Mouse (Mus musculus): ENCODE results near the gene Disp2. TPM values are rescaled to one million over a fixed set of nuclear protein-coding genes. Genes with fewer than 3 reads are reported as not detected.

Disp2 gene
- polyA plus RNA-seq, 1 experiment: 0.06 TPM

GRCm38 (mm10) chr2:118764875-118765274 is 14.6 kb upstream of the Disp2 start:
- Histone ChIP-seq H3K27me3 (replicated peaks) (peaks cover 14% of the 10 kb centered on the region), H3K4me1 (peaks cover 74% of the 10 kb centered on the region), H3K9me3 (peaks cover 5% of the 10 kb centered on the region), H3K4me3 (replicated peaks) (no peak overlapping the region), H3K36me3 (replicated peaks; ENCODE audit: low read length) (peaks cover 19% of the 10 kb centered on the region)
- TF ChIP-seq GATA1 (IDR thresholded peaks at IDR 0.05; ENCODE audit: borderline replicate concordance, low read length) (no peak), FLI1 (IDR thresholded peaks at IDR 0.05; ENCODE audit: low read length) (no peak)

GRCm38 (mm10) chr2:118766041-118767033 is 13.2 kb upstream of the Disp2 start:
- peaks cover 5% of the 10 kb centered on the region for H3K9me3 ChIP-seq
- H3K27me3 ChIP-seq (replicated peaks): peaks cover 14% of the 10 kb centered on the region
- no peak overlapping the region for H3K4me3 ChIP-seq (replicated peaks)
- TF ChIP-seq FLI1 (IDR thresholded peaks at IDR 0.05; ENCODE audit: low read length): no peak
- no peak for TF ChIP-seq GATA1 (IDR thresholded peaks at IDR 0.05; ENCODE audit: borderline replicate concordance, low read length)
- H3K36me3 ChIP-seq (replicated peaks; ENCODE audit: low read length): peaks cover 5% of the 10 kb centered on the region
- H3K4me1 ChIP-seq: peaks cover 59% of the 10 kb centered on the region

GRCm38 (mm10) chr2:118772158-118772874 is 7.2 kb upstream of the Disp2 start, which contains the start of gene Phgr1:
TSS of gene Phgr1 (plus strand) at chr2:118772769.
- no peaks in the 10 kb centered on the region for H3K36me3 ChIP-seq (replicated peaks; ENCODE audit: low read length)
- peaks cover 5% of the 10 kb centered on the region for H3K9me3 ChIP-seq
- H3K4me3 ChIP-seq (replicated peaks): no peak within 1 kb of the TSS
- no peak for TF ChIP-seq FLI1 (IDR thresholded peaks at IDR 0.05; ENCODE audit: low read length)
- TF ChIP-seq GATA1 (IDR thresholded peaks at IDR 0.05; ENCODE audit: borderline replicate concordance, low read length): no peak
- H3K27me3 ChIP-seq (replicated peaks): peaks cover 45% of the 10 kb centered on the region
- peaks cover 16% of the 10 kb centered on the region for H3K4me1 ChIP-seq

- no peak for TF ChIP-seq GATA1 (IDR thresholded peaks at IDR 0.05; ENCODE audit: borderline replicate concordance, low read length)
- TF ChIP-seq FLI1 (IDR thresholded peaks at IDR 0.05; ENCODE audit: low read length): no peak
- Histone ChIP-seq H3K4me1 (peaks cover 23% of the 10 kb centered on the region), H3K9me3 (no peaks in the 10 kb centered on the region), H3K27me3 (replicated peaks) (peaks cover 45% of the 10 kb centered on the region), H3K4me3 (replicated peaks) (no peak overlapping the region), H3K36me3 (replicated peaks; ENCODE audit: low read length) (no peaks in the 10 kb centered on the region)
Measured at GRCm38 (mm10) chr2:118774536-118774935, 5.0 kb upstream of the Disp2 start.

- Histone ChIP-seq H3K9me3 (no peaks in the 10 kb centered on the region), H3K4me3 (replicated peaks) (no peak overlapping the region), H3K36me3 (replicated peaks; ENCODE audit: low read length) (no peaks in the 10 kb centered on the region), H3K4me1 (peaks cover 31% of the 10 kb centered on the region), H3K27me3 (replicated peaks) (peaks cover 47% of the 10 kb centered on the region)
- no peak for TF ChIP-seq GATA1 (IDR thresholded peaks at IDR 0.05; ENCODE audit: borderline replicate concordance, low read length)
- TF ChIP-seq FLI1 (IDR thresholded peaks at IDR 0.05; ENCODE audit: low read length): no peak
Measured at GRCm38 (mm10) chr2:118775396-118775795, 4.1 kb upstream of the Disp2 start.

- no peak for TF ChIP-seq FLI1 (IDR thresholded peaks at IDR 0.05; ENCODE audit: low read length)
- TF ChIP-seq GATA1 (IDR thresholded peaks at IDR 0.05; ENCODE audit: borderline replicate concordance, low read length): no peak
- Histone ChIP-seq H3K4me3 (replicated peaks) (no peak overlapping the region), H3K36me3 (replicated peaks; ENCODE audit: low read length) (no peaks in the 10 kb centered on the region), H3K4me1 (peaks cover 31% of the 10 kb centered on the region), H3K9me3 (no peaks in the 10 kb centered on the region), H3K27me3 (replicated peaks) (peaks cover 50% of the 10 kb centered on the region)
Measured at GRCm38 (mm10) chr2:118775846-118776245, 3.7 kb upstream of the Disp2 start.

GRCm38 (mm10) chr2:118776295-118776694 is 3.2 kb upstream of the Disp2 start:
- H3K27me3 ChIP-seq (replicated peaks): peaks cover 54% of the 10 kb centered on the region
- no peaks in the 10 kb centered on the region for H3K36me3 ChIP-seq (replicated peaks; ENCODE audit: low read length)
- H3K4me1 ChIP-seq: peaks cover 31% of the 10 kb centered on the region
- no peaks in the 10 kb centered on the region for H3K9me3 ChIP-seq
- no peak overlapping the region for H3K4me3 ChIP-seq (replicated peaks)
- no peak for TF ChIP-seq GATA1 (IDR thresholded peaks at IDR 0.05; ENCODE audit: borderline replicate concordance, low read length)

- Histone ChIP-seq H3K4me3 (replicated peaks) (no peak overlapping the region), H3K4me1 (peaks cover 31% of the 10 kb centered on the region), H3K9me3 (no peaks in the 10 kb centered on the region), H3K36me3 (replicated peaks; ENCODE audit: low read length) (no peaks in the 10 kb centered on the region), H3K27me3 (replicated peaks) (peaks cover 56% of the 10 kb centered on the region)
- TF ChIP-seq GATA1 (IDR thresholded peaks at IDR 0.05; ENCODE audit: borderline replicate concordance, low read length) (no peak), FLI1 (IDR thresholded peaks at IDR 0.05; ENCODE audit: low read length) (no peak)
Measured at GRCm38 (mm10) chr2:118778418-118778817, 1.1 kb upstream of the Disp2 start.

GRCm38 (mm10) chr2:118779065-118779464 is 454 bp upstream of the Disp2 start:
- no peak for TF ChIP-seq FLI1 (IDR thresholded peaks at IDR 0.05; ENCODE audit: low read length)
- TF ChIP-seq GATA1 (IDR thresholded peaks at IDR 0.05; ENCODE audit: borderline replicate concordance, low read length): no peak
- Histone ChIP-seq H3K36me3 (replicated peaks; ENCODE audit: low read length) (no peaks in the 10 kb centered on the region), H3K4me3 (replicated peaks) (peak overlapping the region; percentile 87), H3K27me3 (replicated peaks) (peaks cover 57% of the 10 kb centered on the region), H3K4me1 (peaks cover 31% of the 10 kb centered on the region), H3K9me3 (no peaks in the 10 kb centered on the region)

GRCm38 (mm10) chr2:118781115-118781514 is 1.6 kb downstream of the Disp2 start:
- TF ChIP-seq FLI1 (IDR thresholded peaks at IDR 0.05; ENCODE audit: low read length): no peak
- no peak for TF ChIP-seq GATA1 (IDR thresholded peaks at IDR 0.05; ENCODE audit: borderline replicate concordance, low read length)
- no peaks in the 10 kb centered on the region for H3K36me3 ChIP-seq (replicated peaks; ENCODE audit: low read length)
- H3K9me3 ChIP-seq: no peaks in the 10 kb centered on the region
- no peak overlapping the region for H3K4me3 ChIP-seq (replicated peaks)
- peaks cover 59% of the 10 kb centered on the region for H3K27me3 ChIP-seq (replicated peaks)
- H3K4me1 ChIP-seq: peaks cover 18% of the 10 kb centered on the region

Measured in megakaryocyte, embryonic 14.5 days (primary cell).